Mouse (Mus musculus) hindbrain, embryonic 16.5 days (tissue): ENCODE measurements around the gene Asb9. TPM values are rescaled to one million over a fixed set of nuclear protein-coding genes. Genes with fewer than 3 reads are reported as not detected.

ENCODE experiments used
- ATAC-seq: fragments of 200-750 bp; cut with Nextera tagmentation; 2 replicates; pipeline ENCODE4 v1.8.0; 2017; ENCODE audit warnings: moderate TSS enrichment, moderate library complexity
- H3K27ac ChIP-seq: fragments of 300-500 bp; sonication (generic); 2 replicates; pipeline ENCODE4 v1.5.1; 2014; ENCODE audit warnings: low read depth, mild to moderate bottlenecking, control low read depth, low read length, moderate library complexity
- H3K27me3 ChIP-seq: fragments of 300-500 bp; sonication (generic); replicated peaks from 2 replicates; pipeline ENCODE4 v1.6.1; 2014; ENCODE audit warnings: low read length; ENCODE audit not compliant: control insufficient read depth, insufficient read depth
- H3K36me3 ChIP-seq: fragments of 300-500 bp; sonication (generic); 2 replicates; pipeline ENCODE4 v1.6.1; 2014; ENCODE audit warnings: mild to moderate bottlenecking, low read length, moderate library complexity, mixed read lengths; ENCODE audit not compliant: control insufficient read depth, insufficient read depth
- H3K4me1 ChIP-seq: fragments of 300-500 bp; sonication (generic); 2 replicates; pipeline ENCODE4 v1.6.1; 2014; ENCODE audit warnings: low read depth, low read length; ENCODE audit not compliant: control insufficient read depth, insufficient read depth
- H3K4me2 ChIP-seq: fragments of 300-500 bp; sonication (generic); 2 replicates; pipeline ENCODE4 v1.6.1; 2014; ENCODE audit warnings: mild to moderate bottlenecking, low read length, control low read depth, moderate library complexity
- H3K4me3 ChIP-seq: fragments of 300-500 bp; sonication (generic); 2 replicates; pipeline ENCODE4 v1.5.1; 2014; ENCODE audit warnings: mild to moderate bottlenecking, low read length, control low read depth, moderate library complexity
- H3K9ac ChIP-seq: fragments of 300-500 bp; sonication (generic); 2 replicates; pipeline ENCODE4 v1.6.1; 2014; ENCODE audit warnings: low read depth, mild to moderate bottlenecking, control low read depth, low read length, moderate library complexity
- H3K9me3 ChIP-seq: fragments of 300-500 bp; sonication (generic); 2 replicates; pipeline ENCODE4 v1.6.1; 2014; ENCODE audit warnings: mild to moderate bottlenecking, low read length, moderate library complexity; ENCODE audit not compliant: control insufficient read depth
- WGBS: fragments of 180-500 bp; shearing (Covaris S2); extraction: QIAGEN DNeasy Blood & Tissue Kit; methylation state at CpG from one replicate; pipeline ENCODE4 v1.1.7; 2014; 5-methylcytosine and 5-hydroxymethylcytosine counted together
- polyA plus RNA-seq: library from polyadenylated mRNA; unstranded; fragments of >200 nt; fragmentation: Nextera tagmentation; extraction: Ambion mirVana; gene quantifications from 2 replicates; pipeline ENCODE4 v1.2.1, GENCODE M21; 2015

The Asb9 gene
- not detected in 2 replicates for polyA plus RNA-seq

- Histone ChIP-seq H3K27ac (no peak within 1 kb of the TSS), H3K4me1 (no peaks in the 10 kb centered on the region), H3K36me3 (no peaks in the 10 kb centered on the region), H3K4me3 (no peak within 1 kb of the TSS), H3K27me3 (no peaks in the 10 kb centered on the region), H3K4me2 (no peak within 1 kb of the TSS), H3K9ac (no peak within 1 kb of the TSS), H3K9me3 (no peaks in the 10 kb centered on the region)
- 75% methylated on average over 10 of the region's 10 CpGs for WGBS
- ATAC-seq: no peak
These were observed at the start of gene Asb9 for GRCm38 (mm10) chrX:164505709-164506498. TSS of gene Asb9 (plus strand) at chrX:164506327.

GRCm38 (mm10) chrX:164459205-164459878, 46.8 kb upstream of the Asb9 start:
- H3K4me3 ChIP-seq: no peak overlapping the region
- H3K9ac ChIP-seq: no peak overlapping the region
- no peak for ATAC-seq
- no peaks in the 10 kb centered on the region for H3K36me3 ChIP-seq
- H3K27me3 ChIP-seq: no peaks in the 10 kb centered on the region
- H3K27ac ChIP-seq: no peak overlapping the region
- WGBS: 73% methylated on average over 6 of the region's 6 CpGs
- H3K9me3 ChIP-seq: no peaks in the 10 kb centered on the region
- H3K4me2 ChIP-seq: no peak overlapping the region
- no peaks in the 10 kb centered on the region for H3K4me1 ChIP-seq

GRCm38 (mm10) chrX:164502258-164502657, 3.9 kb upstream of the Asb9 start:
- Histone ChIP-seq H3K36me3 (no peaks in the 10 kb centered on the region), H3K4me3 (no peak overlapping the region), H3K27ac (no peak overlapping the region), H3K9me3 (no peaks in the 10 kb centered on the region), H3K27me3 (no peaks in the 10 kb centered on the region), H3K4me1 (no peaks in the 10 kb centered on the region), H3K4me2 (no peak overlapping the region), H3K9ac (no peak overlapping the region)
- ATAC-seq: no peak
- WGBS: 68% methylated on average over 2 of the region's 2 CpGs

- Histone ChIP-seq H3K27me3 (no peaks in the 10 kb centered on the region), H3K4me3 (no peak overlapping the region), H3K4me2 (no peak overlapping the region), H3K9ac (no peak overlapping the region), H3K9me3 (no peaks in the 10 kb centered on the region), H3K36me3 (no peaks in the 10 kb centered on the region), H3K4me1 (no peaks in the 10 kb centered on the region), H3K27ac (no peak overlapping the region)
- ATAC-seq: no peak
- WGBS: 76% methylated on average over 4 of the region's 4 CpGs
These were observed 941 bp downstream of the Asb9 start for GRCm38 (mm10) chrX:164507068-164507467.

GRCm38 (mm10) chrX:164508728-164509127, 2.6 kb downstream of the Asb9 start:
- no peaks in the 10 kb centered on the region for H3K9me3 ChIP-seq
- 66% methylated on average over 3 of the region's 3 CpGs for WGBS
- H3K27ac ChIP-seq: no peak overlapping the region
- H3K4me1 ChIP-seq: no peaks in the 10 kb centered on the region
- peak; percentile 80; the same call in 1 of the 2 replicates for ATAC-seq
- H3K36me3 ChIP-seq: no peaks in the 10 kb centered on the region
- no peaks in the 10 kb centered on the region for H3K27me3 ChIP-seq
- H3K4me2 ChIP-seq: no peak overlapping the region
- H3K9ac ChIP-seq: no peak overlapping the region
- no peak overlapping the region for H3K4me3 ChIP-seq

GRCm38 (mm10) chrX:164522138-164522537, 16.0 kb downstream of the Asb9 start:
- Histone ChIP-seq H3K27ac (no peak overlapping the region), H3K27me3 (no peaks in the 10 kb centered on the region; the same call in 1 of the 2 replicates), H3K9ac (no peak overlapping the region), H3K4me1 (no peaks in the 10 kb centered on the region), H3K4me2 (no peak overlapping the region), H3K4me3 (no peak overlapping the region), H3K36me3 (no peaks in the 10 kb centered on the region), H3K9me3 (no peaks in the 10 kb centered on the region)
- no peak for ATAC-seq

- H3K27ac ChIP-seq: no peak overlapping the region
- H3K4me1 ChIP-seq: no peaks in the 10 kb centered on the region
These were observed 20.4 kb downstream of the Asb9 start for GRCm38 (mm10) chrX:164526566-164526965.

GRCm38 (mm10) chrX:164541436-164542317, 35.5 kb downstream of the Asb9 start:
- Histone ChIP-seq H3K4me2 (peak overlapping the region; percentile 10; the same call in 1 of the 2 replicates), H3K27ac (no peak overlapping the region), H3K4me1 (no peaks in the 10 kb centered on the region), H3K4me3 (no peak overlapping the region), H3K9ac (no peak overlapping the region), H3K9me3 (no peaks in the 10 kb centered on the region), H3K27me3 (0 out of 2 replicates have a peak, but pooled peaks cover 2% of the 10 kb centered on the region), H3K36me3 (no peaks in the 10 kb centered on the region)
- WGBS: 29% methylated on average over 11 of the region's 11 CpGs
- ATAC-seq: peak; percentile 60; the same call in 1 of the 2 replicates

More at GRCm38 (mm10) chrX:164526566-164526965, 20.4 kb downstream of the Asb9 start:
- Histone ChIP-seq H3K9ac (no peak overlapping the region), H3K9me3 (no peaks in the 10 kb centered on the region), H3K27me3 (no peaks in the 10 kb centered on the region; the same call in 1 of the 2 replicates), H3K36me3 (no peaks in the 10 kb centered on the region), H3K4me2 (no peak overlapping the region), H3K4me3 (no peak overlapping the region)
- ATAC-seq: no peak
- 27% methylated on average over 1 of the region's 1 CpGs for WGBS
